Mouse (Mus musculus): ENCODE data around the gene Plch2. TPM values are rescaled to one million over a fixed set of nuclear protein-coding genes. Genes with fewer than 3 reads are reported as not detected.

Plch2 gene
- 3.1 and 3.2 TPM in 2 replicates for polyA plus RNA-seq (2012; rRNA removed)

GRCm38 (mm10) chr4:155056724-155057123 lies at the start of gene Plch2:
TSS of gene Plch2 (minus strand) at chr4:155056784.

GRCm38 (mm10) chr4:155086108-155087024 lies 29.8 kb upstream of the Plch2 start, which contains the start of the genes Rer1 and Morn1:
TSS of gene Rer1 (minus strand) at chr4:155086382.
TSS of gene Morn1 (plus strand) at chr4:155086577.

GRCm38 (mm10) chr4:155066834-155067522 lies 10.4 kb upstream of the Plch2 start, which contains the start of gene Pex10:
TSS of gene Pex10 (plus strand) at chr4:155067016.

GRCm38 (mm10) chr4:154963901-154964580 lies 92.5 kb downstream of the Plch2 start, which contains the start of gene Pank4:
TSS of gene Pank4 (plus strand) at chr4:154964123.

GRCm38 (mm10) chr4:154960690-154961225 lies 95.8 kb downstream of the Plch2 start, which contains the start of gene Hes5:
TSS of gene Hes5 (plus strand) at chr4:154960923.

Other genes with a start within 250 kb of the Plch2 start
- 0.16 TPM in 2 replicates for gene Ttc34, start 219.3 kb downstream of the Plch2 start, polyA plus RNA-seq (2012; rRNA removed)
- 0.15 and 0.19 TPM in 2 replicates for gene Mmel1, start 187.2 kb downstream of the Plch2 start, polyA plus RNA-seq (2012; rRNA removed)
- gene Fam213b, start 157.6 kb downstream of the Plch2 start, polyA plus RNA-seq (2012; rRNA removed) = 34.6 and 43.9 TPM in 2 replicates
- gene Tnfrsf14, start 128.2 kb downstream of the Plch2 start, polyA plus RNA-seq (2012; rRNA removed) = 9.2 and 12.1 TPM in 2 replicates
- gene Hes5, start 95.9 kb downstream of the Plch2 start, polyA plus RNA-seq (2012; rRNA removed) = 155 and 305 TPM in 2 replicates
- 78.6 and 88.9 TPM in 2 replicates for gene Pank4, start 92.7 kb downstream of the Plch2 start, polyA plus RNA-seq (2012; rRNA removed)
- gene Pex10, start 10.2 kb upstream of the Plch2 start, polyA plus RNA-seq (2012; rRNA removed) = 20.0 and 21.1 TPM in 2 replicates
- gene Rer1, start 29.6 kb upstream of the Plch2 start, polyA plus RNA-seq (2012; rRNA removed) = 79.2 and 100 TPM in 2 replicates
- 5.6 and 6.1 TPM in 2 replicates for gene Morn1, start 29.8 kb upstream of the Plch2 start, polyA plus RNA-seq (2012; rRNA removed)
- 32.9 and 40.2 TPM in 2 replicates for gene Ski, start 165.8 kb upstream of the Plch2 start, polyA plus RNA-seq (2012; rRNA removed)
- 69.8 and 101 TPM in 2 replicates for gene Faap20, start 193.0 kb upstream of the Plch2 start, polyA plus RNA-seq (2012; rRNA removed)

Measured in central nervous system, embryonic 11.5 days (tissue).